Mouse (Mus musculus) urinary bladder, adult 18-20 months (tissue): ENCODE data around the gene Mcur1.
A peak's percentile ranks its signal among the peaks of the same experiment; 100 is the strongest.

ENCODE experiments used
- DNase-seq, 2 experiments: peaks; one replicate each; pipeline ENCODE4 v3.0.0; 2022; ENCODE audit warnings: low spot score in 2 of 2, mixed read lengths in 2 of 2

Mcur1 gene

DNA sequence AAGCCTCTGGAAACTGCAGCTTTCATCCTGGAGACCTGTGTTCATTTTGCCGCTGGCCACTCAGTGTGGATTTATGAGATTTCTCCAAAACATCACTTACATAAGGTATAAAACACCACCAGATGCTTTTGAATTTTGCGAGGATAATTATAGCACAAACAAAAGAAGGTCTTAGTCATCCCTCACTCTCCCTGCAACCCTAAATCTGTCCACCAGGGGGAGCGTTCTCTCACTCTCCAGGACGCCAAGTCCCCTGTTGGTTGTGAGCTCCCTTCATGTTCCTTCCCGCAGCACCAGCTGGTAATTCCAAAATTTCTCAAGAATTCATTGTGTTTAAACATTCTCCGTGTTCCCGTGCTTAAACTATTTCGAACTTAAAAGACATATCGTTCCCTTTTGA, 5.4 kb upstream of the Mcur1 start:
- DNase-seq, result peak; percentile 34 to 66

- no peak for DNase-seq
Observed at GRCm38 (mm10) chr13:43564733-43565132, 4.7 kb upstream of the Mcur1 start.

DNA sequence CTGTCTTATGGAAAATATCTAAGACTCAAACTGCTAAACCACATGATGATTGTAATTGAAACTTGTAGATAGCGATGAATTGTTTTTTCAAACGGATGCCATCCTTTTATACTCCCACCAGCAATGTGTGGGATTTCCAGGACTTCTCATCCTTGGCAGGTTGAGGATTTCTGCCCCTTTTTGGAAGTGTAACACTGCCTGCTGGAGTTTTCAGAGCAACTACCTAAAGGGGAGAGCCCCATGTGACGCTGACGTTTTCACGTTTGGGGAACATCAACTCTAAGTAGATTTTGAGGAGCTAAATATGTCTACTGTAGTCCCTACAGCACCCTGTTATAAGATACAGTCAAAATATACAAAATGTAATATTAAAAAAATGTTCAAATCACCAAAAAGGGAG, 2.7 kb upstream of the Mcur1 start:
- DNase-seq, result no peak

DNA sequence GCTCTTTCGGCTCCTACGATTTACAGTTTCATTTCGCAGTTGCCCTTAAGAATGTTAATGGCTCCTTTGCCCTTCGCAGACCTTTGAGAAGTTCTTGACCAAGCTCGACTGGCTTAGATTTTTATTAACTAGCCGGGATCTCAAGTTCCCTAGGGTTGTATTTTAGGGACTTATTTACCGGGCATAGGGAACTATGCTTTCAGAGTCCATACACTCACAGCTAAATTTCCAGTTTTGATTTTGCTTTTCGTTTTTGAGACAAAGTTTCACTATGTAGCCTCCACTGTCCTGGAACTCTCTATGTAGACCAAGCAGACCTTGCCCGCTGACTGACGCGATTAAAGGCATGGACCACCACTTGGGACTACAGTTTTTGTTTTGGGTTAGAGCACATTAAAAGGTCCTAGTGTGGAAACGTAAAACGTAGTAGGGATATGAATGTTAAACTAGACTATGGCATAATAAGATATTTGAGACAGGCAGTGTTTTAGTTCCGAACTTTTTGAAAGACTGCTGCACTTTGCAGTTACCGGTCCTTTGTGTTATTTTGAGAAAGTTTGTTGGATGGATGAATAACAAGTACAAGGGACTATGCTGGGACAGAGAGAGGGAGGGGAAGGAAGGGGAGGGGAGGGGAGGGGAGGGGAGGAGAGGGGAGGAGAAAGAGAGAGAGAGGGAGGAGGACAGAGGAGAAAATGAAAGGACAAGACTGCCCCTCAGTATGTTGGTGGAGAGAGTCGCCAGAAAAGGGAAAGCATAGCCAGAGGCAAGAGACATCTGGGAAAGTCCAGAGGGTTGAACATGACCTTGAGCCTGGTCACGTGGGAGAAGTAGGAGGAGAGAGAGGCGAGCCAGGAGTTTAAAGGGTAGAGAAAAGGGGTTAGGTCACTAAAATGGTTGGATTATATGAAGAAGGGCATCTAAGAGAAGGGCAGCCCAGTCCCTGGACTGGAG, 744 bp upstream of the Mcur1 start:
- DNase-seq, result no peak

DNA sequence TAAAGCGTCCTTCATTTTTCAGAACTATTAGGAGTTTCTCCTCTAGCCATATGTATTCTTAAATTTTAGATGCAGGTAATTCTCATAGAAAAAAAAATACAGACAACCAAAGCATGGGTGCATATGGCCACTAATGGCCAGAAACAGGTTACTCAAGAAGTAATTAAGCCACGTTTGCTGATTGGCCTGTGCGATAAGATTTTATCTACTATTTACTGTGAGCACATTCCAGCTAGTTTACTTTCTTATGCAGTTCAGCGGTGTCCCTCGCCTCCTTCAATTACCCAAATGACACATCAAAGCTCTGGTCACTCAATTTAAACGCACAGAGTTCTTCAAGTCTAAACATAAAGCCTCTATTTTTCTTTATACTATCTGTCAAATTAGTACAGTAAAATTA, 1.0 kb downstream of the Mcur1 start:
- peak in 1 of 2 experiments; percentile 23 for DNase-seq

DNA sequence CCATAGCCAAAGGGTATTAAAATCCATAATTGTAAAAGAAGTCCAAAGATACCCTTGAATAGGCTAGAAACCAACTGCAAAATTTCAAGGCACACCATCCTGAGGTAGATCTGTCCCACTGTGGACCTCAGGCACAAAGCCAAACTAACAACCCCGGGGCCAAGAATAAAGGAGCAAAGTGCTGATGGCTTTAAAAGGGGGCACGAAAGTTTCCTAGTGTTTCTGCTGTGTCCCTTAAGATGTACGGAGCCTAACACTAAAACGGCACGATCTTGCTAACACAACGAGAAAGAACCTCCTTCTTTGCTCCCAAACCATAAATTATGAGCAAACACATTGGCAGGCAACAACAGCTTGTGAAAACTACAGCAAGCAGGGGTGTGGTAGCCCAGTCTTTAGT, 1.6 kb downstream of the Mcur1 start:
- no peak for DNase-seq

DNA sequence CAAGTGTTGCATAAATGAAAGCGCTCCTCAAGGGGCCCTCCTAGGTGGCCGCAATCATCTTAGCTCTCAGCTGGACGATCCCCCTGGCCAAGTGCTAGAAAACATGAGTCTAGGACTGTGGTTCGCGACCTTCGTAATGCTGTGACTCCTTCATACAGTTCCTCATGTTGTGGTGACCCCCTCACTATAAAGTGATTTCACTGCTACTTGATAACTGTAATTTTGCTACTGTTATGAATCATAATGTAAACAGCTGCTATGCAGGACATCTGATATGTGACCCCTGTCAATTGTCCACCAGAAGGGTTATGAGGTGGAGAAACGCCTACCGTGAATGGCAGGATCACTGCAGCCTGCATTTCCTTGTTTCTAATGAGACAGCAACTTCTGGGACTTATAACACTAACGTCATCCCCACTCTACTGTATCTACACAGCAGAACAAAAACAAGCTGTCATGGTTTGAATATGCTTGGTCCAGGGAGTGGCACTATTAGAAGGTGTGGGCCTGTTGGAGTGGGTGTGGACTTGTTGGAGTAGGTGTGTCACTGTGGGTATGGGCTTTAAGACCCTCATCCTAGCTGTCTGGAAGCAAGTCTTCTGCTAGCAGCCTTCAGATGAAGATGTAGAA, 3.0 kb downstream of the Mcur1 start:
- no peak for DNase-seq

- DNase-seq, result no peak
Observed at GRCm38 (mm10) chr13:43555321-43555720, 4.7 kb downstream of the Mcur1 start.

DNA sequence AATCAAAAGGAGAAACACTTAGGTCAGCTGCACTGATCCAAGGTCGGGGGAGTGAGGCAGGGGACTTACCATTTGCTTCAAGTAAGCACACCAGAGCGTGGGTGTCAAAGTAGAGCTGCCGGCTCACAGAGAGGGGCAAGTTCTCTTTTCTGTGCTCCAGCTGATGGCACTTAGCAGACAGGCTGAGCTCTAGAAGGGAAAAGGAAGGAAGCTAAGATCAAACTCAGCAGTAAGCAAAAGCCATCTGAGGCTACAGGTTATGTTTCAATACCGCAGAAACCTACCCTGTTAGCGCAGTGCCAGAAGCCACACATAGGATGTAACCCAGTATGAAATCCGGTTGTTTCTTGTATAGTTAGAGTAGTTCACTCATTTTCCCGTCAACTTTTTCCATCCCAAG, 5.2 kb downstream of the Mcur1 start:
- no peak for DNase-seq

- no peak for DNase-seq
Observed at GRCm38 (mm10) chr13:43550676-43551075, 9.3 kb downstream of the Mcur1 start.

GRCm38 (mm10) chr13:43549870-43550269, 10.1 kb downstream of the Mcur1 start:
- no peak for DNase-seq

GRCm38 (mm10) chr13:43549078-43549698, 10.8 kb downstream of the Mcur1 start:
- DNase-seq, result no peak

- no peak for DNase-seq
Observed at GRCm38 (mm10) chr13:43548617-43549016, 11.4 kb downstream of the Mcur1 start.

DNA sequence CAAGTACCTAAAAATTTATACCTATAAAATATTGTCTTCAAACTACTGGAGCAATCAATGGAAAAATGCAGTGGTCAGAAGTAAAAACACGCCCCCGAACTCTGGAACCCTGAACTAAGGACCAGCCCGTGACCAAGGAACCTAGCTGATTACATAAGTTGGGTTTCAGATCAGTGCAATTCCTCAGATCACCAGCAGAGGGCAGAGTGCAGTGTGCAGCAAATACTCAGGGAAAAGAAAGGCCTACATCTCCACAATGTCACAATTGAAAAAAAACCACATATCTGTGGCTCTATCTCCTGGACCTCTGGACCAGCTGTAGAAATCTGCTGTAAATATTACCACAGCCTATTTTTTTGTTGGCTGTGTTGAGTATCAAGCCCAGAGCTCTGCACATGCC, 13.1 kb downstream of the Mcur1 start:
- peak; percentile 53 to 63 for DNase-seq

- no peak for DNase-seq
Observed at GRCm38 (mm10) chr13:43540205-43540815, 19.7 kb downstream of the Mcur1 start.

DNA sequence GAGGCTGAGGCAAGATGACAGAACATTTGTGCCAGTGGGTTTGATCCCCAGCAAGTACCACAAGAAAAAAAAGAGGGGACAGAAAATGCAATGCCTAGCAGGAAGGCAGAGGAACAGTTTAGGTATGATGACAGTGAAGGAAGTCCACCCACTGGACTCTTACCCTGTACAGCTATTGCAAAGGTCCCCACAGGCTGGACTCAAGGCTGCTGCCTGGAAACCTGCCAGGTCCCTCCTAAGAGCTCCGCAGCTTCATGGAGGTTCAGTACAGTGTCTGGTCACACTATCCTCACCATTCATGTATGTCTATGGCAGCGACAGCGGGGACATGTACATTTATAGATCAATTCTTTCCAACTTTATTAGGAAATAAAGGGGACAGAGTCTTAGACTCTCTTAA, 20.6 kb downstream of the Mcur1 start:
- no peak for DNase-seq

DNA sequence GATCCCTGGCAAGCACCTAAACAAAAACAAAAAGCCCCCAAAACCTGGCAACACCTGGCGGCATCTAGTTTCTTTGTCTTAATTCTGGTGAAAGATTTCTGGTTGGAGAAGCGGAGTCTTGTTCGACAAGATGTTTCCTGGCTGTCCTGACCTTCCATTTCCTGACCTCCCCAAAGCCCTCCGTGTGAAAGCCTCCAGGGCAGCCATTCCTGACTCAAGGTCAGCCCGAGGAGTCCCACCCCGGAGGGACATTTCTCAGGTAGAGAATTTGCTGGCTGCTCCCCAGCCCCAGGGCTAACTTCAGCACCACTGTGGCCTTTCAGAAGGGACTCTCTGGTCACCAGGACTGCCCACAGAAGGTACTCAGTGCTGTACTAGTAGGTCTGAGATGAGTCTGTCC, 22.1 kb downstream of the Mcur1 start:
- no peak for DNase-seq

- no peak for DNase-seq
Observed at GRCm38 (mm10) chr13:43534015-43534414, 26.0 kb downstream of the Mcur1 start.

DNA sequence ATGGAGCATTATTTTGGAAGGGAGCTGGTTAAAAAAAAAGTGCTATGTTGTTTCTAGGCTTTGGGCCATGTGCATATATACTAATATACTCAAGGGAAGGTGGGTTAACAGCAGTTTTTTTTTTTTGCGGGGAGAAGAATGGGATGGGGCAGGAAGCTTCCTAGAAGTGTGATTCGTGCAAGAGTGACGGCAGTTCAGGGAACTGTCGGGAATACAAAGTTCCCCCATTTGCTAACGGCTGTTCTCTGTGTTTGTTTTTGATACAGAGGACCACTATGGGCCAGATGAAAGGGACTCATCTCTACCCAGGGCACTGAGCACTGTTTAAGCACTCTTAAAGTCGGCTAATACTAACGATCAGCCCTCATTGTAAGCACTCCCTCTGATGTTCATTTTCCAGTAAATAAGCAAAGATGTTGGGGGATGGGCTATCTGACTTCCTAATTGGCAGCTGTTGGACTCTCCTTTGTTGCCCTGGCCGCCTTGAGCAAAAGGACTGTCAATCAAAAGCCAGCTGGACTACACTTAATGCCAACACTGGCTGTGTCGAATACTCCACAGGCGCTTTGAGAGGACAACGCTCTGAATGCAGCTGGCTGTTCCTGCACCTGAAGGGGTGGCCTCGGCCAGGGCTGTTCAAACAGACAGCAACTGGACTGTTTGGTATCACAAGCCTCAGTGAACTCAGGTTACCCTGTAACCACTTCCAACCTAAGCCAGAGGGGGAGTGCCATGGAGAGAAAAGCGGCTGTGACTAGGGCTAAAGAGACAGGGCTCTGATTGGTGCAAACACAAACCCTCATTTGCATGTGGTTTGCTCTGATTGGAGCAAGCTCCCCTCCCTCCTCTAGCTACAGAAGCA, 28.9 kb downstream of the Mcur1 start:
- no peak for DNase-seq

DNA sequence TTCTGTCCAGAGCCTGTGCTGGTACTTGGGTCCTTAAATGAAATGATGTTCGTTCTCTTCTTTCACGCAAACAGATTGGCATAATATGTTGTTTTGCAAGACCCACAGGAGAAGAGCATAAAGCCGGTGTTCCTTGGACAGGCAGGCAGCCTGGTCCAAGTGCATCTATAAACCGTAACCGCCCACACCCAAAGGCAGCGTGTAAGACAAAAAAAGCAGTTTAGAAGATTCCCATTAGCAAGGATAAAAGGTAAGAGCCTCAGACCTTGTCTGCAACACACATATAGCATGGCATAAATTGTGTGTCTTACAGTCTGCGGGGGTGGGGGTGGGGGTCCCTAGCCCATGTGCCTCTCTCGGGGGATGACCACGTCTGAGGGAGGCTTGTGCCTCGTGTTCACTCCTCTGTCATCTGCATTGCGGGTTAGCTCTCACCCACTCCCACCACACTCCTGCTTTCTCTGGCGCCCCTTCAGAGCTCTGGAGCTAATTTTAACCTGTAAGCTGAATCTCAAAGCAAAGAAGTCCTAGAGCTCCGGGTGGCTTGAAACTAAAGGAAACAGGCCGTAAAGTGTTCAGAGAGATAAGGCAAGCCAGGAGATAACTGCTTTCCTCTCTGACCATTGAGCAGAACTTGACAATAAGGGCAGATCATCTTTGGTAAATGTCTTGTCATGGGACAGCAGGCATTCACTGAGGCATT, 29.7 kb downstream of the Mcur1 start:
- no peak for DNase-seq

- DNase-seq, result no peak
Observed at GRCm38 (mm10) chr13:43526289-43526688, 33.7 kb downstream of the Mcur1 start.
